Mouse (Mus musculus): Measurements from ENCODE around the gene Auh.

GRCm38 (mm10) chr13:52930582-52930981 is 1.1 kb upstream of the Auh start:
- TF ChIP-seq POLR2A (IDR thresholded peaks at IDR 0.05; ENCODE audit: control insufficient read depth in 1 of 2, insufficient read depth in 1 of 2, low read depth in 1 of 2, low read length in 2 of 2, poor library complexity in 1 of 2) (no peak), UBTF (IDR thresholded peaks at IDR 0.05; ENCODE audit: borderline replicate concordance, insufficient read depth, low read depth, low read length) (no peak), CTCF (IDR thresholded peaks at IDR 0.05 in 2 of 3, conservative IDR thresholded peaks at IDR 0.05 in 1 of 3; ENCODE audit: control insufficient read depth in 1 of 3, insufficient read depth in 1 of 3, low read depth in 2 of 3, low read length in 3 of 3, poor library complexity in 1 of 3, severe bottlenecking in 1 of 3) (no peak), NRF1 (IDR thresholded peaks at IDR 0.05; ENCODE audit: insufficient read depth, low read depth, low read length, poor library complexity, severe bottlenecking) (no peak)
